Mouse (Mus musculus): ENCODE data around the gene Card10. TPM values are rescaled to one million over a fixed set of nuclear protein-coding genes. Genes with fewer than 3 reads are reported as not detected.

The Card10 gene
- polyA plus RNA-seq, 1 experiment from 2014 or later: 6.1 TPM

GRCm38 (mm10) chr15:78735431-78736180, 67.2 kb downstream of the Card10 start:
- Histone ChIP-seq H3K27me3 (replicated peaks) (peaks cover 36% of the 10 kb centered on the region), H3K9ac (no peak overlapping the region), H3K4me3 (no peak overlapping the region), H3K36me3 (no peaks in the 10 kb centered on the region), H3K4me1 (replicated peaks) (no peaks in the 10 kb centered on the region), H3K27ac (ENCODE audit: poor library complexity, severe bottlenecking) (no peak overlapping the region), H3K9me3 (replicated peaks) (no peaks in the 10 kb centered on the region; the same call in 1 of the 2 replicates), H3K4me2 (no peak overlapping the region)
- 41% methylated on average over 17 of the region's 17 CpGs for WGBS
- ATAC-seq (ENCODE audit: insufficient number of reproducible peaks, low FRiP score): no peak

- H3K4me3 ChIP-seq: no peak overlapping the region
- no peak for ATAC-seq (ENCODE audit: insufficient number of reproducible peaks, low FRiP score)
- no peak overlapping the region for H3K9ac ChIP-seq
- H3K4me2 ChIP-seq: no peak overlapping the region
- 45% methylated on average over 4 of the region's 4 CpGs for WGBS
- H3K27ac ChIP-seq (ENCODE audit: poor library complexity, severe bottlenecking): no peak overlapping the region
- no peaks in the 10 kb centered on the region for H3K4me1 ChIP-seq (replicated peaks)
- H3K27me3 ChIP-seq (replicated peaks): peaks cover 35% of the 10 kb centered on the region
- H3K36me3 ChIP-seq: no peaks in the 10 kb centered on the region
- no peaks in the 10 kb centered on the region for H3K9me3 ChIP-seq (replicated peaks)
Measured at GRCm38 (mm10) chr15:78731830-78732229, 71.0 kb downstream of the Card10 start.

GRCm38 (mm10) chr15:78730315-78731049, 72.4 kb downstream of the Card10 start:
- ATAC-seq (ENCODE audit: insufficient number of reproducible peaks, low FRiP score): no peak
- Histone ChIP-seq H3K9ac (no peak overlapping the region), H3K27ac (ENCODE audit: poor library complexity, severe bottlenecking) (no peak overlapping the region), H3K4me2 (no peak overlapping the region), H3K36me3 (no peaks in the 10 kb centered on the region), H3K4me1 (replicated peaks) (no peaks in the 10 kb centered on the region), H3K4me3 (no peak overlapping the region), H3K27me3 (replicated peaks) (peaks cover 30% of the 10 kb centered on the region), H3K9me3 (replicated peaks) (no peaks in the 10 kb centered on the region)
- 65% methylated on average over 12 of the region's 12 CpGs for WGBS

GRCm38 (mm10) chr15:78726697-78727096, 76.1 kb downstream of the Card10 start:
- H3K36me3 ChIP-seq: no peaks in the 10 kb centered on the region
- H3K27me3 ChIP-seq (replicated peaks): peaks cover 50% of the 10 kb centered on the region
- H3K4me1 ChIP-seq (replicated peaks): no peaks in the 10 kb centered on the region
- no peak overlapping the region for H3K27ac ChIP-seq (ENCODE audit: poor library complexity, severe bottlenecking)
- ATAC-seq (ENCODE audit: insufficient number of reproducible peaks, low FRiP score): no peak
- no peak overlapping the region for H3K4me2 ChIP-seq
- H3K4me3 ChIP-seq: no peak overlapping the region
- 70% methylated on average over 7 of the region's 7 CpGs for WGBS
- H3K9me3 ChIP-seq (replicated peaks): no peaks in the 10 kb centered on the region
- H3K9ac ChIP-seq: no peak overlapping the region

Other genes with a start within 250 kb of the Card10 start
- 5.5 and 6.9 TPM in 2 replicates for gene Rac2, start 230.3 kb downstream of the Card10 start, polyA plus RNA-seq (2016; fragmentation: Nextera tagmentation; extraction: Ambion mirVana)
- gene Cyth4, start 206.0 kb downstream of the Card10 start, polyA plus RNA-seq (2016; fragmentation: Nextera tagmentation; extraction: Ambion mirVana): 3.8 and 4.8 TPM in 2 replicates
- gene Elfn2, start 84.3 kb downstream of the Card10 start, polyA plus RNA-seq (2016; fragmentation: Nextera tagmentation; extraction: Ambion mirVana): not detected in 2 replicates
- 7.3 and 7.9 TPM in 2 replicates for gene Mfng, start 29.6 kb downstream of the Card10 start, polyA plus RNA-seq (2016; fragmentation: Nextera tagmentation; extraction: Ambion mirVana)
- 40.5 and 40.8 TPM in 2 replicates for gene Cdc42ep1, start 39.6 kb upstream of the Card10 start, polyA plus RNA-seq (2016; fragmentation: Nextera tagmentation; extraction: Ambion mirVana)
- gene Lgals2, start 52.5 kb upstream of the Card10 start, polyA plus RNA-seq (2016; fragmentation: Nextera tagmentation; extraction: Ambion mirVana): 0.84 TPM in 1 of 2 replicates, not detected in the other
- gene Gga1, start 74.1 kb upstream of the Card10 start, polyA plus RNA-seq (2016; fragmentation: Nextera tagmentation; extraction: Ambion mirVana): 54.0 and 54.7 TPM in 2 replicates
- gene Gm49510, start 96.6 kb upstream of the Card10 start, polyA plus RNA-seq (2016; fragmentation: Nextera tagmentation; extraction: Ambion mirVana): 0.15 and 0.47 TPM in 2 replicates
- 26.2 and 26.8 TPM in 2 replicates for gene Sh3bp1, start 96.7 kb upstream of the Card10 start, polyA plus RNA-seq (2016; fragmentation: Nextera tagmentation; extraction: Ambion mirVana)
- gene Pdxp, start 110.9 kb upstream of the Card10 start, polyA plus RNA-seq (2016; fragmentation: Nextera tagmentation; extraction: Ambion mirVana): 33.4 and 34.2 TPM in 2 replicates
- 667 and 690 TPM in 2 replicates for gene Lgals1, start 123.7 kb upstream of the Card10 start, polyA plus RNA-seq (2016; fragmentation: Nextera tagmentation; extraction: Ambion mirVana)
- gene Nol12, start 131.9 kb upstream of the Card10 start, polyA plus RNA-seq (2016; fragmentation: Nextera tagmentation; extraction: Ambion mirVana): 37.9 and 39.9 TPM in 2 replicates
- gene Triobp, start 144.7 kb upstream of the Card10 start, polyA plus RNA-seq (2016; fragmentation: Nextera tagmentation; extraction: Ambion mirVana): 59.4 and 64.1 TPM in 2 replicates
- gene H1f0, start 225.4 kb upstream of the Card10 start, polyA plus RNA-seq (2016; fragmentation: Nextera tagmentation; extraction: Ambion mirVana): 294 and 300 TPM in 2 replicates
- not detected in 2 replicates for gene Galr3, start 238.8 kb upstream of the Card10 start, polyA plus RNA-seq (2016; fragmentation: Nextera tagmentation; extraction: Ambion mirVana)